Mouse (Mus musculus): ENCODE results near the gene Itpr3.

Gene Itpr3

DNA sequence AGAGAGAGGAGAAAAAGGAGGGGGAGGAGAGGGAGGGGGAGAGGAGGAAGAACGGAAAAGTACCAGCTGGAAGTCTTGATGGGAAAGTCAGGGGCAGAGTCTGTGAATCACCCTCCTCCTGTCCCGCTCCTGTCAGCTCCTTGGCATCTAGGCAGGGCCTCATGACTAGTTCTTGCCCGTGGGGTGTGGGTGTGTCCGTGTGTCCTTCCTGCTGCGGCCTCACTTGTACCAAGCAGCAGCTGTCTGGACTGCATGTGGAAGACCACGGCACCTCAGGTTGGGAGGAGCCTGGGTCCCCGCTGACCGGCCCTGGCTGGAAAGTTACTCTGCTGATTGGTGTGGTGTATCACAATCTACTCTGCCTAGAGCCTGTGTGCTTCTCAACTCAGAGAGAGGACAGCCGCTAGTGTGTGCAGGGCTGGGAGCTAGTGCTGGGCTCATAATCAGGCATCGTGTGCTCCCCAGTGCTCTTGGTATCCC lies 84.9 kb downstream of the Itpr3 start:
- no peak for DNase-seq (ENCODE audit: low read depth, low spot score)

- DNase-seq (ENCODE audit: low read depth, low spot score): no peak
These were observed 87.0 kb downstream of the Itpr3 start for GRCm38 (mm10) chr17:27144152-27144551.

DNA sequence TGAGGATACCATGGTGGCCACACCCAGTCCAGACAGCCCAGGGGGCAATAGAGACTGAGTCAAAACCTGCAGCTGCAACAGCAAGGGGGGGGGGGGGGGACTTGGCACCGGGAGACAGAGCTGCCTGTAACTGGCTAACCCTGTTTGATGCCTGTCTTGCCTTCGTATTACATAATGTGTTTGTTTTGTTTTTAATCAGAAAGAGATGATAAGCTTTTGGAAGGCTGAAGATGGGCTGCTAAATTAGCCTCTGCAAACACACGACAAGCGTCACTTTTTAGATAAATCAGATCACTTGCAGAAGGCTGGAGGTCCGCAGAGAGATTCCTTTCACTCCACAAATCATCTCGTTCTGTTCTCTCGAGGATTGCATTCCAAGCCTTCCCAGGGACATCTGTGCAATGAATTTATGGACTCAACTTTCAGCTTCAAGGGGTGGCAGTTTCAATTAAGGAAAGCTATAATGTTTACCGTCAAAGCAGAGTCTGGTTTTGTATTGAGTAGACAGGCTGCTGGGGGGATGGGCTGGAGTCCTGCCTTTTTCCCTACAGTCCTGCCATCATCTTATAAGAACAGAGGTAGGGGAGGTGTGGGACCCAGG lies 89.3 kb downstream of the Itpr3 start:
- DNase-seq (ENCODE audit: low read depth, low spot score): no peak

DNA sequence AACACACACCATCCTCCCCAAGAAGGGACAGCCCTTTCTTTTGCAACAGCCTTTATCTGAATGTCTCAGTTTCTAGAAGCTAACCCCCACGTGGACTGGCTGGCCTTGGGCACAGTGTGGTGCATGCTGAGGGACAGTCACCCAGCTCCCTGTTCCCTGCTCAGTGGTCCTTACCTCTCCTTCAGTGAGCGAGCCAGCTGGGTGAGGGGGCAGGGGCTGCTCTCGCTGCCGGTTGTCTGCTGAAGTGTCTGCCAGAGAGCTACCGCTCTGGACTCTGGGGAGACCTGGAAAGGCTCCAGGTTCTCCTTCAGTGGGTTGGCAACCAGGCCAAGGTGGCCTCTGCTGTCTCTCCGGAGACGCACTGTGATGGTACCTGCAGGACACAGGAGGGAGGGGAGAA lies 93.8 kb downstream of the Itpr3 start:
- no peak for DNase-seq (ENCODE audit: low read depth, low spot score)

- no peak for DNase-seq (ENCODE audit: low read depth, low spot score)
These were observed 94.3 kb downstream of the Itpr3 start for GRCm38 (mm10) chr17:27151411-27151810.

DNA sequence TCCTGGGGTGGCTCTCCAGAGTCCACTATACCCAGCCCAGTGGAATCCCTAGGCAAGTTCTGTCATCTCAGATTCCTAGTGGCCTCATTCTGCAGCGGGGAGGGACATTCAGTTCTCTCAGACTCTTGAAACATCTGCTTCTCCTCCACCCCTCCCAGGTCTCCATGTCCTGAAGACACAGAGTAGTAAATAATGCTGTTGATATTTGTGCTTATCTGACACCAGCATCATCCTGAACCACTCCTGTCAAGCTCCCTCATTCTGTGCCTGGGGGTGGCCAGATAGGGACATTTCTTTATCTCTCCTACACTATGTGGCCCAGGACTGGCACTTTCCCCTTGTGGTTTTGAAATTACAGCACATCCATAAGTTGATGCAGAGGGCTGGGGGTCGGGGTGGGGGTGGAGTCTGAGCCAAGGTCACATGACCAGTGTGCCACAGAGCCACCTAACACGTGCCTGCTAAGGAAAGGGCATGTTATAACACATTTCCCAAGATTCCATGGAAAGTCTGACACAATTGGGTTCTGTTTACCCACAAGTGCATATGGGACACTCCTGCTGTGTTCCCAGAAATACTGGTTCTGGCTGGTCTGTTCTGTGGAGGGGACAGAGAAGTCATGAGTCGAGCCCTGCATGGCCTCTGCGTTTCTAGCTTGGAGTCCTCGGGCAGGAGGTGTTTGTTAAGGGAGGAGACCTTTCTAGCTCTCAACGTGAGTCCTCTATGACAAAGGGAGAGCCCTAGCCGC lies 96.0 kb downstream of the Itpr3 start:
- DNase-seq (ENCODE audit: low read depth, low spot score): no peak

- no peak for DNase-seq (ENCODE audit: low read depth, low spot score)
These were observed 96.7 kb downstream of the Itpr3 start for GRCm38 (mm10) chr17:27153773-27154193.

GRCm38 (mm10) chr17:27154256-27154655 lies 97.2 kb downstream of the Itpr3 start:
- DNase-seq (ENCODE audit: low read depth, low spot score): no peak

- no peak for DNase-seq (ENCODE audit: low read depth, low spot score)
These were observed 97.8 kb downstream of the Itpr3 start for GRCm38 (mm10) chr17:27154881-27155280.

DNA sequence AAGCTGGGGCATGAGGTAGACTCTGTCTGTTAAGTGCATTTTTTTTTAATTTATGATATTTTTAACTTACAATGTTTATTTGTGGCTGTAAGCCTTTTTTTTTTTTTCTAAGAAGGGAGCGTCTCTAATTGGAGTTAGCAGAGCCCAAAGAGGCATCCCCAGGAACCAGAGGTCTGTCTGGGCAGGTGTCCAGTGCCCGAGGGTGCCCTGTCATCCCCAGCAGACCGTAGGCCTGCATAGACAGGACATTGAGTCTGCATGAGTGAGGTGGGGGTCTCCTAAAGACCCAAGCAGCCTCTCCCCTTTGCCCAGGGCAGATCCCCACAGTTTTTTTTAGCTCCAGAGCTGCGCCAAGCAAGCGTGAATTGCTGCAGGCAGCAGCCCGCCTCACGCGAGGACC lies 98.6 kb downstream of the Itpr3 start:
- no peak for DNase-seq (ENCODE audit: low read depth, low spot score)

GRCm38 (mm10) chr17:27158439-27158838 lies 101.3 kb downstream of the Itpr3 start:
- DNase-seq (ENCODE audit: low read depth, low spot score): no peak

- DNase-seq (ENCODE audit: low read depth, low spot score): no peak
These were observed 102.1 kb downstream of the Itpr3 start for GRCm38 (mm10) chr17:27159169-27159568.

GRCm38 (mm10) chr17:27160905-27161304 lies 103.8 kb downstream of the Itpr3 start:
- no peak for DNase-seq (ENCODE audit: low read depth, low spot score)

DNA sequence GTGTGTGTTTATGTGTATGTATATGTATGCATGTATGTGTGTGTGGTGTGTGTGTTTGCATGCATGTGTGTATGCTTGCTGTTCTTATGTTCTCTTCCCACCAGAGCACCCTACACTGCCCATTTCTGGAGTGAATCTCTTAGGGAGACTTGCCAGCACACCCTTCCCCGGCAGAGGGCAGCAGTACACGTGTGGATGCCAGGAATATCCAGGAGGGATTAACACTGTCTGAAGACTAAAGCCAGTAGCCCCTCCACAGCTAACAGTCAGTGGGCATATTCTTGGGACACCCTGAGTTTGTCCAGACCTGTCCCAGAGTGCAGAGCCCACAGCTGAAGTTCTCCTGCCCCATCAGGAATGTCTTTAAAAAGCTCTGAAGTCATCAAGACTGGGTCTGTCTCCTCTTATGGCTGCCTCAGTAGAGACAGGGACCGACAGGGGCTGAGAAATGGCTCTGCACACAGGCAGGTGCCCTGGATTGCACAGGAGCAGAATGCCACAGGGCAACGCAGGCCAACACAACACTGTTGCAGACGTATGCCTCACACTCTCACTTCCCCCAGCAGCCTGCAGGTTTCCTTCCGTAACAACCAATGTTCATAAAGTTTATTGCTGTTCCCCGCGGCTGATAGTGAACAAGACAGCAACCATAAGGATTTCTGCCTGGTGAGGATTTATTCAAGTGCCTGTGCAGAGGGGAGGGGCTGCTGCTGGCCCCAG lies 108.1 kb downstream of the Itpr3 start:
- peak; percentile 60 for DNase-seq (ENCODE audit: low read depth, low spot score)

- no peak for DNase-seq (ENCODE audit: low read depth, low spot score)
These were observed 109.8 kb downstream of the Itpr3 start for GRCm38 (mm10) chr17:27166901-27167300.

GRCm38 (mm10) chr17:27167545-27167944 lies 110.4 kb downstream of the Itpr3 start, which contains the start of gene Ip6k3:
Gene Ip6k3 (minus strand): TSS chr17:27167795.
- DNase-seq (ENCODE audit: low read depth, low spot score): no peak

DNA sequence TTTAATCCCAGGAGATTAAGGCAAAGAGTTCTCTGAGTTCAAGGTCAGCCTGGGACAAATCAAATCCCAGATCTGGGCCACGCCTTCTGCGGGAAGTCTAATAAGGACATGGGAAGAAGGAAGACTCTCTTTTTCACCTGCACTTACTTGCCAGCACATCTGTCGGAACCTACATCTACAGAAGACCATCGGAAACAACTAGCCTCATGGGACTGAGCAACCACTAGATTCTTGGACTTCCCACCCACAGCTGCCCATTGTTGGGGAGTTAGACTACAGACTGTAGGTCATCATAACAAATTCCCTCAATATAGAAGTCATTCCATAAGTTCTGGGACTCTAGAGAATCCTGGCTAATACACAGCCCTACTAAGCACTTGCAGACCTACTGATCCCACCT lies 111.5 kb downstream of the Itpr3 start:
- DNase-seq (ENCODE audit: low read depth, low spot score): no peak

- DNase-seq (ENCODE audit: low read depth, low spot score): no peak
These were observed 113.0 kb downstream of the Itpr3 start for GRCm38 (mm10) chr17:27169952-27170695.

DNA sequence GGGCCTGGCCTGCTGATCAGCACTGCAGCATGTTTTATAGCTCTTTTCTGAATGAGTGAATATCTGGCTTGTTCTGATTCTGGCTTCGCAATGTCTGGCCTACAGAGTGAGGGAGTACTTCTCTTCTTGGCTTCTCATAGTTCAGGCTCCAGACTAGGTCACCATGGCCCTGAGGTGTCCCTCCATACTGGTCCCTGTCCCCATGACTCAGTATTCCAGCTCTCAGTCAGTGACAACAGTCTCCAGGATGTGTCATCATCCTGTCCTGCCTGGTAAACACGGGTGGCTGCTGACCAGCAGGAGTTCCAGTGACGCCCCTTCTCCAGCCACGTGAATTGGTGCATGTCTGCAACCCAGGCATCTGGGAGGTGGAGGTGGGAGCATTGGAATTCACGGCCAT lies 114.0 kb downstream of the Itpr3 start:
- DNase-seq (ENCODE audit: low read depth, low spot score): no peak
